Mouse (Mus musculus) G1E (cell line): ENCODE results near the gene Pnliprp2. TPM values are rescaled to one million over a fixed set of nuclear protein-coding genes. Genes with fewer than 3 reads are reported as not detected.

Experiments used
- ATAC-seq: 2 replicates; pipeline ENCODE4 v1.8.0; 2016; ENCODE audit warnings: mild to moderate bottlenecking; ENCODE audit not compliant: insufficient number of reproducible peaks, poor library complexity, low FRiP score, severe bottlenecking; ENCODE audit errors: extremely low read depth
- DNase-seq: peaks from one replicate; pipeline ENCODE4 v3.0.0; 2012; ENCODE audit warnings: low spot score
- H3K27me3 ChIP-seq: 2 replicates; pipeline ENCODE4 v1.6.1; 2012; ENCODE audit warnings: mild to moderate bottlenecking, low read length, inconsistent platforms; ENCODE audit not compliant: insufficient read depth
- H3K36me3 ChIP-seq: replicated peaks from 2 replicates; pipeline ENCODE3; 2012; ENCODE audit warnings: mild to moderate bottlenecking, inconsistent platforms
- H3K4me1 ChIP-seq: 2 replicates; pipeline ENCODE4 v1.6.1; 2012; ENCODE audit warnings: low read depth, low read length, inconsistent platforms, mixed read lengths; ENCODE audit not compliant: insufficient read depth
- H3K4me3 ChIP-seq: 2 replicates; pipeline ENCODE4 v1.5.1; 2012; ENCODE audit warnings: low read depth, mild to moderate bottlenecking, inconsistent platforms, low read length, moderate library complexity, mixed read lengths
- H3K9me3 ChIP-seq: replicated peaks from 2 replicates; pipeline ENCODE4 v1.6.1; 2012; ENCODE audit warnings: inconsistent platforms
- CTCF ChIP-seq: IDR thresholded peaks from 2 replicates; pipeline ENCODE4 v1.5.1; 2012; ENCODE audit warnings: low read depth, low read length, inconsistent platforms, mixed read lengths
- GATA1 ChIP-seq: IDR thresholded peaks from 2 replicates; pipeline ENCODE4 v1.6.1; 2012; ENCODE audit warnings: borderline replicate concordance, low read length, inconsistent platforms, mixed read lengths
- GATA2 ChIP-seq: IDR thresholded peaks from 2 replicates; pipeline ENCODE4 v1.6.1; 2012; ENCODE audit warnings: low read depth, low read length, inconsistent platforms, borderline replicate concordance
- POLR2AphosphoS5 ChIP-seq: IDR thresholded peaks from 2 replicates; pipeline ENCODE4 v1.6.1; 2012; ENCODE audit warnings: low read depth, low read length, inconsistent platforms; ENCODE audit not compliant: insufficient replicate concordance
- TAL1 ChIP-seq: conservative IDR thresholded peaks from 2 replicates; pipeline ENCODE4 v1.6.1; 2012; ENCODE audit warnings: low read depth, low read length, inconsistent platforms, mixed read lengths
- polyA plus RNA-seq: library from polyadenylated mRNA; stranded (reverse); fragments of >175 nt; gene quantifications from 2 replicates; pipeline ENCODE4 v1.2.3, GENCODE M21; 2012
- total RNA-seq, 2 experiments: library from RNA; stranded (forward) in 1 of 2; stranded (reverse) in 1 of 2; fragments of 200-1000 nt in 1 of 2; fragments of >200 nt in 1 of 2; fragmentation: Nextera tagmentation in 1 of 2; gene quantifications; 2 replicates each; pipeline ENCODE4 v1.2.3; 2014 to 2017

Pnliprp2 gene
- total and polyA plus RNA-seq, 3 experiments = not detected

- ATAC-seq (no peak), DNase-seq (no peak)
Observed at GRCm38 (mm10) chr19:58824316-58824715, 64.8 kb downstream of the Pnliprp2 start.

More at GRCm38 (mm10) chr19:58824316-58824715, 64.8 kb downstream of the Pnliprp2 start:
- Histone ChIP-seq H3K27me3 (no peaks in the 10 kb centered on the region), H3K9me3 (peaks cover 30% of the 10 kb centered on the region), H3K4me1 (no peaks in the 10 kb centered on the region), H3K4me3 (no peak overlapping the region), H3K36me3 (no peaks in the 10 kb centered on the region)
- no peak for TF ChIP-seq TAL1
- TF ChIP-seq GATA1 = no peak
- TF ChIP-seq CTCF = no peak
- TF ChIP-seq POLR2AphosphoS5 = no peak
- TF ChIP-seq GATA2 = no peak

Other genes with a start within 250 kb of the Pnliprp2 start
- gene Ccdc172, start 247.7 kb upstream of the Pnliprp2 start, total RNA-seq (2014; fragmentation: Nextera tagmentation) = not detected in 2 replicates
- not detected in 2 replicates for gene Ccdc172, start 247.7 kb upstream of the Pnliprp2 start, total RNA-seq (2017)
- not detected in 2 replicates for gene Ccdc172, start 247.7 kb upstream of the Pnliprp2 start, polyA plus RNA-seq
- gene Pnlip, start 107.2 kb upstream of the Pnliprp2 start, total RNA-seq (2014; fragmentation: Nextera tagmentation) = not detected in 2 replicates
- gene Pnlip, start 107.2 kb upstream of the Pnliprp2 start, total RNA-seq (2017) = 0.27 TPM in 1 of 2 replicates, not detected in the other
- not detected in 2 replicates for gene Pnlip, start 107.2 kb upstream of the Pnliprp2 start, polyA plus RNA-seq
- gene Pnliprp1, start 30.8 kb upstream of the Pnliprp2 start, total RNA-seq (2014; fragmentation: Nextera tagmentation) = not detected in 2 replicates
- 0.27 TPM in 1 of 2 replicates, not detected in the other for gene Pnliprp1, start 30.8 kb upstream of the Pnliprp2 start, total RNA-seq (2017)
- gene Pnliprp1, start 30.8 kb upstream of the Pnliprp2 start, polyA plus RNA-seq = not detected in 2 replicates
- gene 1700019N19Rik, start 34.7 kb downstream of the Pnliprp2 start, total RNA-seq (2014; fragmentation: Nextera tagmentation) = not detected in 2 replicates
- not detected in 2 replicates for gene 1700019N19Rik, start 34.7 kb downstream of the Pnliprp2 start, total RNA-seq (2017)
- gene 1700019N19Rik, start 34.7 kb downstream of the Pnliprp2 start, polyA plus RNA-seq = not detected in 2 replicates
- gene Eno4, start 183.7 kb downstream of the Pnliprp2 start, total RNA-seq (2014; fragmentation: Nextera tagmentation) = not detected in 2 replicates
- 0.05 and 0.23 TPM in 2 replicates for gene Eno4, start 183.7 kb downstream of the Pnliprp2 start, total RNA-seq (2017)
- gene Eno4, start 183.7 kb downstream of the Pnliprp2 start, polyA plus RNA-seq = 0.11 TPM in 2 replicates
- gene Hspa12a, start 183.9 kb downstream of the Pnliprp2 start, total RNA-seq (2014; fragmentation: Nextera tagmentation) = not detected in 2 replicates
- gene Hspa12a, start 183.9 kb downstream of the Pnliprp2 start, total RNA-seq (2017) = 0.58 and 1.3 TPM in 2 replicates
- gene Hspa12a, start 183.9 kb downstream of the Pnliprp2 start, polyA plus RNA-seq = not detected in 2 replicates